Comparison of ENCODE assay signal across 10 mouse cellular contexts in the genomic region with DNA sequence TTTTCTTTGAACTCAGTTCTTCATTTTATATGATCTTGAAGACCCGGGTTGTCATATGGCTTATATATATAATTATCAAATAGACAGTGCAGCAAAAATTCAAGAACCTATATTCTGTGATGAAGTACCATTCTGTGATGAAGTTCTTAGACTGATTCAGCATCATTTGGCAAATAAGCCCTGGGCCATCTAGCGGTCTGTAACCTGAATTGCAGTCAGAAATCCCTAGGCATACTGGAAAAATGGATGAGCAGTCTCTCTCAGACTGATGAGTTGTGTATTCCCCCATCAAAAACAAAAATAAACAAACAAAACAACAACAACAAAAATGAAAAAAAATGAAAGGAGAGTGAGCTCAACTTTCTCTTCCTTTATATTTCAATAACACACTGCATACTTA.
DNase-seq lines count a peak whose midpoint lies in the region; ATAC-seq lines count a peak whose summit lies in the region.
"Had no signal": no experiment of that assay in that cellular context is flagged by ENCODE, and none has a peak within 500 bp of the region (broad histone marks: within the 10 kb centered on the region; RNA-seq: fewer than 3 reads in every experiment).

No protein-coding gene starts in this region.

- ATAC-seq in megakaryocyte, adult 5-6 weeks (ENCODE audit: poor library complexity, severe bottlenecking) = no peak
- ATAC-seq: forebrain, embryonic 16.5 days; midbrain, embryonic 15.5 days had no signal

- peak; percentile 6 for DNase-seq in cerebellum, adult 9-10 months
- DNase-seq in cerebellum, adult 11 months = no peak
- peak; percentile 3 for DNase-seq in kidney, postnatal 14 days
- DNase-seq in kidney, adult 18-20 months = no peak
- peak; percentile 38 to 55 for DNase-seq in right cerebral cortex, adult 2 months (ENCODE audit: low spot score in 2 of 2)
- no peak for DNase-seq in right cerebral cortex, postnatal 25 days
- no peak for DNase-seq in yolk sac, embryonic 10.5 days (ENCODE audit: low spot score)

Comparison
In these comparisons a context has a peak if more than half of its experiments do, and no peak if none do; other contexts are left out.
1. DNase-seq: peak in cerebellum, adult 9-10 months (single experiment), kidney, postnatal 14 days (single experiment) and right cerebral cortex, adult 2 months (2 of 2); none in cerebellum, adult 11 months (single experiment), kidney, adult 18-20 months (single experiment), right cerebral cortex, postnatal 25 days (single experiment) and yolk sac, embryonic 10.5 days (single experiment).